Mouse (Mus musculus): ENCODE measurements around the gene Shf.
A peak's percentile ranks its signal among the peaks of the same experiment; 100 is the strongest.

The Shf gene

DNA sequence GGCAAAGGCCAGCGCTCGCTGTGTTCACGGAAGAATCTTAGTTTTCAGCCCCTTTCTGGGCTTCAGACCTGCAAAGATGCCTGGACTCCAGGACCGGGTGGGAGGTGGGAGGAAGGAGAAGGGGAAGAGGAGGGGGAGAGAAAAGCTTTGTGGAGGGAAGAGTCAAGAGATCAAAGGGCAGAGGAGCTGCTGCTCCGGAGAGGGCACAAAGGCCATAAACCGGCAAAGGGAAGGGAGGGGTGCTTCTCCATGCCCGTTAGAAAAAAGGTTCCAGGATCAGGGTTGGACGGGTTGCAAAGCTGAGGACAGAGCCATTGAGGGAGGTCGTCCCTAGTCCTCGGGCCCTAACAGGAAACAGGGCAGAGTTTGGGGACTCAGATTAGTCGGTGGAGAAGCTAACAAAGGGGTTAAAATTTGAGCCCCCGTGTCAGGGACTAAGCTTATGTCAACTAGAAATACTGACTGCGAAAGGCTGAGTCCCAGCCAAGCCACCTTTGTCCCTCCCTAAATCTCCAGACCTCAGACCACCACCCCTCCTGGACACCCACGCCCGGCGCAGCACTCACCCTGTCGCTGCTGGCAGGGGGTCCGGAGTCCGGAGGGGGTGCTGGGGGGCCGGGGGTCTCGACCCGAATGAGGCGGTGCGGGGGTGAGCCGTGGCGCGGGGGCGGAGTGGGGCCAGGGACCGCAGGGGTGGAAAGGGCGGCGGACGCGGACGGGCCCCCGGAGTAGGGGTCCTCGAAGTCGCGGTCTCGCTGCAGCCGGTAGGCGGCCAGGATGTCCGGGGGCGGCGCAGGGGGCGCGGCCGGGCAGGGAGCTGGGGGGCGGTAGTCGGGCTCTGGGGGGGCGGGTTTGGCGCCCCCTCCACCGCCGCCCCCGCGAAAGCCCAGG, 636 bp downstream of the Shf start:
- no peak for DNase-seq (ENCODE audit: low spot score)

GRCm38 (mm10) chr2:122367701-122368080, 1.3 kb downstream of the Shf start:
- no peak for DNase-seq (ENCODE audit: low spot score)

- no peak for DNase-seq (ENCODE audit: low spot score)
Observed at GRCm38 (mm10) chr2:122367181-122367580, 1.8 kb downstream of the Shf start.

DNA sequence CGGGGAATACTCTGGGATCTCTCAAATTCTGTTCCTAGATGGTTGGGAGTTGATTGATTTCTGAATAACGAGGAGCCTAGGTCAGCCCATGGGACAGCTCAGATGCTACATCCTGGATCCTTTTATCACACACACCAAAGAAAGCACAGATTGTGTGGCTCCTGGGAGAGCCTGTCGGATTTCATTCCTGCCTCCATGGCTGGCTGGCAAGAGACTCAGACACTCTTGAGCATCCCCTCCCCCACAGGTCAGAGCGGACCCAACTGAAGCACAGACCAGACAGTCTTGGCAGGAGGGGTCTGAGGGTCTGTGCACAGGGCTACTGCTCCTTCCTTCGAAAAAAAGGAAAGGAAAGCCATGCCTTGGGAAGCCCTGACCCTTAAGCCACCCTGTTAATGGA, 2.3 kb downstream of the Shf start:
- DNase-seq (ENCODE audit: low spot score) = no peak

- DNase-seq (ENCODE audit: low spot score) = no peak
Observed at GRCm38 (mm10) chr2:122366039-122366438, 2.9 kb downstream of the Shf start.

- no peak for DNase-seq (ENCODE audit: low spot score)
Observed at GRCm38 (mm10) chr2:122365244-122365866, 3.6 kb downstream of the Shf start.

DNA sequence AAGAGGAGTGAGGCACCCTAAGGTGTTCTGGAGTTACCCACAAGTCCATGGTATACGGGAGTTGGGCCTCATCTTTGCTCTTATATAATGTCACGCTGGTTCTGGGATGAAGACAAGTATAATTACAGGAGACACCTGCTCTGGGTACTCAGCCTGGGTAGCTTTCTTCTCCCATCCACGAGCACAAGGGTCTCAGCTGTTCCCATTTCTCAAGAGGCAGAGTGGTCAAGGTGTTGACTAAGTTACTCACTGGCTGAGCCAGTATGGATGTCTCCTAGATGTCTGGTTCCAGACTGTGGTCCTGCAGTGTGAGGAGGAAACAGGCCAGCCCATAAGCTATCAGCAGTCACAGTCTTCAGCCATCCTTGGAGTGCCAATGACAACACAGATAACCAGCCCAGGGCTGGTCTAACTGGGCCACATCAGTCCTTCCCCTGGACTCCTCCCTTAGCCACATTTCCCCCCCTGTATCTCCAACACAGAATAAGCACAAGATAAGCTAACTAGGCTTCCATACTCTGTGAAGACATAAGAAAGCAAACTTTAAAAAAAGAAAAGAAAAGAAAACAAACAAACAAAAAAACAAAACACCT, 4.5 kb downstream of the Shf start:
- peak; percentile 75 for DNase-seq (ENCODE audit: low spot score)

DNA sequence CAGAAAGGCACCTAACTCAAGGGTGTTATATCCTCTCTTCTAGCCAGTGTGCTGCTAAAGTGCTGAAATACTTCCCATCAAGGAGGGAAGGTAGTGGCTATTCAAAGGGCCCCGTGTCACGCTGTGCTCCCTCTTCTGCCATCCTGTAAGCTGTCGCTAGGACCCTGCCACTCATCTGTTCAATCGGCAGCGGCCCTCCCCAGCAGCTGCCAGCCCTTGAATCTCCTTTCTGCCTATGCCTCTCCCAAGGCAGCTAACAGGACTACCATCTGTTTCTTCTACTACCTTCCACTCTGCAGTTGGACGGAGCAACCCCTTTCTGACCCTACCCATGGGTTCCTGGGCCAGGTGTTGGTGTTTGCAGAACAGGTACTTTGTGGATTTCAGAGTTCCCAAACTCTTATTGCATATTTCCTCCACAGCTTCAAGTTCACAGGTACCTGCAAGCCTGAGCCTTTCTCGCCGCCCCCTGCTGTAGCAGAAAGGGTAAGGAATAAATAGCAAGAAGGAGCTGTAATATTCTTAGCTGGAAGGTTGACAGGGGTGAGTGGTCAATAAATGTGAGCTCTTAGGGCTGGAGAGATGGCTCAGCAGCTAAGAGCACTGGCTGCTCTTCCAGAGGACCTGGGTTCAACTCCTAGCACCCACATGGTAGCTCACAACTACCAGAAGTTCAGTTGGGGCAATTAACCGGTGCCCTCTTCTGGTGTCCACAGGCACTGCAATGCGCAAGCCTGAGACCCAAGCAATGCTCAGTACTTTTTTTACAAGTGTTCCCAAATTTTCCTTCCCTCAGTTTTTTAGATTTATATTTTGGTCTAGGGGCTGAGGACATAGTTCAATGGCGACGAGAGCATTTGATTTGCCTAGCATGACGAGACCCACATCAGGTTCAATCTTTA, 6.1 kb downstream of the Shf start:
- DNase-seq (ENCODE audit: low spot score) = no peak

DNA sequence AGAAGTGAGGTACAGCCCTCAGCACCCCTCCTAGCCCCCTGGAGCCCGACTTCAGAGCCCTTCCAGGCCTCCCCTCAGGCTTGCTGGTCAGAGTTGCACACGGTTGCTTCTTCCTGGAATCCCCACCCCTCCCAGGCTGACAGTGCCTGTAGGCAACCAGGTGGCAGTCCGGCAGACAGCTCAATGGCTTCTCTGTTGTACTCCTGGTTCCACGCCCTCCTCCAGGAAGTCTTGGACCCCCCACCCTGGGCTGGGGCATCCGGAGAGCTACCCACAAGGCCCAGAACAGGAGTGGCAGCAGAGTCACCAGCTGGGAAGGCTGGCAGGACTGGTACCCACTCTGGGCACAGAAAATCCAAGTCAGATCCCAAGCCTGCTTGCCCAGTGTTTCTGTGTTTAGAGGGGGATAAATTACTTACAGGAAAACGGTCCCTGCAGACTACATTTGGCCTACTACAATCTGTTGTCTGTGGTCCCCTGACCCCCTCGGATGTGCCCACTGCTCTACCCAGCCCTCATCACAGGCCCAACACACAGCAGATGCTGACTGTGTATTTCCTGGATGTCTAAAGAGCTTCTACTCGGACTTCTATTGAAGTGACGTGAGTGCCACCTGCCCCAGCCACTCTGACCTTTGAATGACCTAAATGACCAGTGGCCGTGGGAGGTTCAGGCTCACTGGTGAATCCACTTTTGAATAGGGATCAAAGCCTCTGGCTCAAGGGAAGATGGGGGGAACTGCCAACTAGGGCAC, 6.9 kb downstream of the Shf start:
- DNase-seq (ENCODE audit: low spot score) = no peak

DNA sequence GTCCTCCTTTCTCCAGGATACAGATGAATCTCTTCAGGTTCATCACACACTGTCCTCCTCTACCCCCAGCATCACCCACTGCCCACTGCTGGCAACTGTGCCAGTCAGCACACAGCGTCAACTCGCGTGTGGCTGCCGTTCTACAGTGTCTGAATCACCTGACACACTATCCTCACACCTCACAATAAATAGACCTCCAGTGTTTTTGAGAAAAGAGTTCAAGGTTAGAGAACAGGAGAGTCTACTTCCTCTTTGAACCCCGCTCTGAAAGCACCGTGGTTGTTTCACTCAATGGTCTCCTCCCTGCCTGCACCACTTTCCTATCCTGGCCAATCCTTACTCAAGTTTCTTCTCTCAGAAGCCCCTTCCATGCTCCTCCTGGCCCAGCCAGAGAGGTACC, 7.8 kb downstream of the Shf start:
- no peak for DNase-seq (ENCODE audit: low spot score)

DNA sequence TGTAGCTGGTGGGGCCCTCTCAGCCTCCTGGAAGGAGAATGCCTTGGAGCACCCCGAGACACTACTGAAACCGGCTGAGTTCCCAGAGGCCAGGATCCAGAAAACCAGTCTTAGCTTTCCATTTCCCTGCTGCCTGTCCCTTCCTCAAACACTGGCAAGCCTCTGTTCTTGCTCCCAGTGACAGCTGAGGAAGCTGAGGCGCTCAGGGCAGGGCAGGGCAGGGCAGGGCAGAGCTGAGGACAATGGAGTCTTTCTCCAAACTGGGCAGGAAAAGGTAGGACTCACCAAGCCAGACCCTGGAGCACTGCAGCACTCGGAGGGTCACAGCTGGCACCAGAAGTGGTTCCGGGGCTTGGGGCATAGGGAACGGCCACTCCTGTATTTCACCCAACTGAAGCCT, 8.7 kb downstream of the Shf start:
- no peak for DNase-seq (ENCODE audit: low spot score)

DNA sequence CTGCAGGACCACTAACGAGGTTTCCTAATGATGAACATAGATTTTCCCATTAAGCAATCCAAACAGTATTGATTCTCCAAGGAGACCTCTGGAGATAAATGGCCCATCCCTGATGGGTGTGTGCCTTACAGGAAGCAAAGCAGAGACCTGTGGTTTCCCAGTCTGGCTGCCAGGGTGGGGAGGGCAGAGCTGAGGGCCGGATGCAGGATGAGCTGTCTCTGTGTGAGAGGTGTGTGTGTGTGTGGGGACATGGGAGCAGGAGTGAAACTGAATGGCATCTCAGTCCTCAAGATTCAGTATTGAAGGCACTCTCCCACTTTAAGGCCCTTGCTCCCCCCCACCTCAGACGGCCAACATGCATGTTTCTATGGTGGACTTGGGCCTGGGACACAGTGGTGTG, 12.8 kb downstream of the Shf start:
- DNase-seq (ENCODE audit: low spot score) = no peak

DNA sequence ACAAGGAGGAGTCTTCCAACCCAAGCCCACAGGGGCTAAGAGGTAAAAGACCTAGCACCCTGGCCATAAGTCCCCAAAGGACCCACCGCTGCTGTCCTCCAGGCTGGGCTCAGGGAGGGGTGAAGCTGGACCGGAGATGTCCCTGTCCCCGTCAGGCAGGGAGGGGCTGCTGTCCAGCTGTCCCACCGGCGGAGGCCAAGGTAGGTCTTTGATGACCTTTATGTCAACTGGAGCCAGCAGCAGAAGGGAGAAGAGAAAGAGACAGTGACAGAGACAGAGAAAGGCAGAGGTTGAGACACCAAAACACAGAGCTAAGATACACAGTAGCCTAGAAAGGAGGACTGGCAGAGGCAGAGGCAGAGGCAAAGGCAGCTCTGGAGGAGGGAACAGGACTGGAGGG, 13.6 kb downstream of the Shf start:
- no peak for DNase-seq (ENCODE audit: low spot score)

DNA sequence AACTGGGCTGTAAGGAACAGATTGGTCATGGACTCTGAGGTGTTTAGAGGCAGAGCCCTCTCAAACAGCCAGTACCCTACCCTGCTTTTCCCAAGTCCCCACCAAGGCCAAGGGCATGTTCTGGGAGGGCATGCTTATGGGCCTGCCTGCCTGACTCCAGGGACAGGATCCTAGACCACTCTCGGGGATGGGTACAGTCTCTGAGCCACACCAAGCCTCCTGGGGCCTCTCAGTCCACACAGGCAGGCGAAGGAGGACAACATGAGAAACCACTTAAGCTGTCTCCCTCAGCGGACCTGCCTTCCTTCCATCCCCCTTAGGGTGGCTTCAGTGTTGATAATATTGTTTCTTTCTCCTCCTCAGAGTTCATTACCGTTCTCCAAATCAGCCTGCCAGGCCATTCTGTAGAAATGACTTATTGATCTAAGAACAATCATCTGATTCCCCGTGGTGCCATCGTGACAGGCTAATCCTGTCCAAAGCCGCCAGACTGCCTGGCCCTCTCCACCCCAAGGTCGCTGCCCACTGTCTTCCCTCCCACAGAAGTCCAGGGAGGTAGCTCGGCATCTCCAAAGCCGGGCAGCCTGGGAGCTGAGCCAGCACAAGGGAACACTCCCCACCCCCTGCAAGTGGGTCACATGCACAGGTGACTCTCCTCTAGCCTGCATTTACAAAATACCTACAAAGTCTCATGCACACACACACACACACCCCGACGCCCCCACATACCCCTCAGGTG, 14.6 kb downstream of the Shf start:
- DNase-seq (ENCODE audit: low spot score) = no peak

- no peak for DNase-seq (ENCODE audit: low spot score)
Observed at GRCm38 (mm10) chr2:122353765-122354164, 15.2 kb downstream of the Shf start.

DNA sequence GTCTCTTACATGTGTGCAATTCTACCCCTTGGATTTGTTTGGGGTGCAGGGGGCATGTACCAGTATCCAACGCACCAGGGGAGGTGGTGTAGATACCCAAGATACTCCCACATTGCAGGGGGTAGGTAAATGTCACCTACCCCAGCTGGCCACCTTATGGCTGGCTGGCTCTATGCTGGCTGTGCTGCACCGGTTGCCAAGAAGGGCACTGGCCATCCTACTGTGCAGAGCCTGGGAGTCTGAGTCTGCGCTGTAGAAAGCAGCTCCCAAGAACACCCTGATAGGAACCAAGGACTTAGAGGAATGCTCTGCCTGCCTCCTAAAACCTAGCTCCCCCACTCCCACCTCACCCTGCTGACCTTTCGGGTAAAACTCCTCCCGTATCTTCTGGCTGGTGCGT, 16.0 kb downstream of the Shf start:
- no peak for DNase-seq (ENCODE audit: low spot score)

- DNase-seq (ENCODE audit: low spot score) = no peak
Observed at GRCm38 (mm10) chr2:122351931-122352329, 17.0 kb downstream of the Shf start.

DNA sequence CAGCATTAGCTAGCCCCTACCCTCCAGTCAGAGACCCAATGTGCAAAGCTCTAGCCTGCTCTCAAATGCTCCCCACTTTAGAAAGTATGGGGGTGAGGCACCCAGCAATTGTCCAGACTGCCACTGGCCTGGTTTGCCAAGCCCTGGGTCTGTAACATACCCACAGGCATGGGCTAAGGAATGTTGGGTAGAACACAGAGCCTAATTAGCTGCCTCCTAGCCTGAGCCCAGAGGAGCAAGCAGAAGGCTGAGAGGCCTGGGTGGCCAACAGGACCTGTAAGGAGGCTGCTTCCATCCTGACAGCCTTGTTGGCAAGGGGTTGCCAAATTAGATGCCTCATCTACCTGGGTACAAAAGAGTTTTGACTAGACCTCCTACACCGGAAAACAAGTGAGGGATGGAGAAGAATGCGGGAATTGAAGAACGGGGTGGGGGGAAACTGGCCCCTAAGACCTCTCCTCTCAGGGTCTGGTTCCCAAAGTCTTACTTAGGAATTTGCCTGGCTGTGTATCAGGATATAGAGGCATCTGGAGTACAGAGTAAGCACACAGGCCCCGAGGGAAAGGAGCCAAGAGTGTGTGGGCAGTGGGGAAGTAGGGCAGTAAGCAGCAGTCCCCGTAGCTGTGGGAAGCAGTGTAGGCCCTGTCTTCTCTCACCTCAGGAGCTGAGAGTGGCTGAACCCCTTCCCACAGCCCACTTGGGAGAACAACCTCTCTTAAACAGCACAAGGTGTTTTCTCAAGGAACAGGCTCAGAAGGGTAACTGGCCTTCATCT, 17.6 kb downstream of the Shf start:
- DNase-seq (ENCODE audit: low spot score) = no peak

- DNase-seq (ENCODE audit: low spot score) = peak; percentile 40
Observed at GRCm38 (mm10) chr2:122349136-122349785, 19.7 kb downstream of the Shf start.
